ENCODE assay signal across 18 mouse cellular contexts in the genomic region with DNA sequence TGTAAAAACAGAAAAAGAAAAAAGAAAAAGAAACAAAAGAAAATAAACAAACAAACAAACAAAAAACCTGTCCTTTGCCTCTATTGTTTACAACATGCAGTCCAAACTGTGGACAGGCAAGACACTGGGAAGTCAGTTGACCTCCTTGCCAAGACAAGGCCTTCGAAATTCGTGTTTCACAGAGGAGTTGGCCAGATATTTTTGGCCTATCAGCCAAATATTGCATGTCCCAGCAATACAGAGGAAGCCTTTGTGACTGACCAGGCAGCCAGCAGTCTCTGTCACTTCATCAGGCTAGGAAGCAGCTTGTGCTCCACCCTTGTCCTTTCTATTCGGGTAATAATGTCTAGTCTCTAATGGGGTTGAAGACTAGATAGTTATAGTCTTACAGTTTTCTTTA.
DNase-seq lines count a peak whose midpoint lies in the region; ATAC-seq and TF ChIP-seq lines count a peak whose summit lies in the region.
"Had no signal": no experiment of that assay in that cellular context is flagged by ENCODE, and none has a peak within 500 bp of the region (broad histone marks: within the 10 kb centered on the region; RNA-seq: fewer than 3 reads in every experiment).

No protein-coding gene starts in this region.

- no peaks in the 10 kb centered on the region for H3K27me3 ChIP-seq in lung, embryonic 14.5 days (ENCODE audit: insufficient read depth, low read length)
- no peaks in the 10 kb centered on the region for H3K27me3 ChIP-seq in lung, postnatal 0 days (replicated peaks; ENCODE audit: insufficient read depth, low read length)
- H3K27me3 ChIP-seq in midbrain, embryonic 16.5 days (ENCODE audit: control insufficient read depth, insufficient read depth, low read depth, low read length), result no peaks in the 10 kb centered on the region
- H3K27me3 ChIP-seq: CH12.LX; embryonic facial prominence, embryonic 12.5 days; forebrain, embryonic 15.5 days; heart, embryonic 13.5 days; hindbrain, embryonic 15.5 days had no signal

- no peak for TF ChIP-seq EP300 in lung, postnatal 0 days (IDR thresholded peaks at IDR 0.05)

- no peak overlapping the region for H3K9ac ChIP-seq in lung, embryonic 14.5 days
- H3K9ac ChIP-seq in lung, postnatal 0 days (replicated peaks; ENCODE audit: low read depth), result no peak overlapping the region
- H3K9ac ChIP-seq in midbrain, embryonic 16.5 days (ENCODE audit: low read depth, low read length), result no peak overlapping the region
- H3K9ac ChIP-seq: embryonic facial prominence, embryonic 12.5 days; forebrain, embryonic 15.5 days; heart, embryonic 13.5 days; hindbrain, embryonic 15.5 days had no signal

- no peak overlapping the region for H3K4me2 ChIP-seq in lung, embryonic 14.5 days
- no peak overlapping the region for H3K4me2 ChIP-seq in lung, postnatal 0 days (replicated peaks; ENCODE audit: low read depth, low read length)
- H3K4me2 ChIP-seq in midbrain, embryonic 16.5 days (ENCODE audit: low read length), result no peak overlapping the region
- H3K4me2 ChIP-seq: embryonic facial prominence, embryonic 12.5 days; forebrain, embryonic 15.5 days; heart, embryonic 13.5 days; hindbrain, embryonic 15.5 days had no signal

- no peaks in the 10 kb centered on the region for H3K36me3 ChIP-seq in lung, embryonic 14.5 days (ENCODE audit: insufficient read depth)
- no peaks in the 10 kb centered on the region for H3K36me3 ChIP-seq in lung, postnatal 0 days (ENCODE audit: insufficient read depth, low read length)
- H3K36me3 ChIP-seq in midbrain, embryonic 16.5 days (ENCODE audit: control insufficient read depth, insufficient read depth, low read length), result no peaks in the 10 kb centered on the region
- H3K36me3 ChIP-seq: embryonic facial prominence, embryonic 12.5 days; forebrain, embryonic 15.5 days; heart, embryonic 13.5 days; hindbrain, embryonic 10.5 days; hindbrain, embryonic 15.5 days had no signal

- 51% methylated on average over 3 of the region's 3 CpGs for WGBS in lung, embryonic 14.5 days
- WGBS in lung, adult 2 months, result 45% methylated on average over 3 of the region's 3 CpGs
- WGBS in lung, postnatal 0 days, result 47% methylated on average over 3 of the region's 3 CpGs
- 77% methylated on average over 3 of the region's 3 CpGs for WGBS in midbrain, embryonic 16.5 days

- no peak for TF ChIP-seq POLR2A in lung, adult 2 months (IDR thresholded peaks at IDR 0.05; ENCODE audit: borderline replicate concordance, extremely low read depth, low read depth, low read length)

- no peak for TF ChIP-seq CTCF in lung, embryonic 14.5 days (IDR thresholded peaks at IDR 0.05; ENCODE audit: low read depth)
- no peak for TF ChIP-seq CTCF in lung, adult 2 months (IDR thresholded peaks at IDR 0.05; ENCODE audit: insufficient read depth, low read length)
- TF ChIP-seq CTCF in lung, postnatal 0 days (IDR thresholded peaks at IDR 0.05), result no peak

- H3K27ac ChIP-seq in lung, embryonic 14.5 days (ENCODE audit: low read depth), result no peak overlapping the region
- H3K27ac ChIP-seq in lung, postnatal 0 days (ENCODE audit: low read length), result no peak overlapping the region
- H3K27ac ChIP-seq in midbrain, embryonic 16.5 days (ENCODE audit: low read length), result no peak overlapping the region
- H3K27ac ChIP-seq: embryonic facial prominence, embryonic 12.5 days; forebrain, embryonic 15.5 days; heart, embryonic 13.5 days; hindbrain, embryonic 10.5 days; hindbrain, embryonic 15.5 days had no signal

- no peaks in the 10 kb centered on the region for H3K4me1 ChIP-seq in lung, embryonic 14.5 days (ENCODE audit: insufficient read depth)
- no peaks in the 10 kb centered on the region for H3K4me1 ChIP-seq in lung, adult 2 months (ENCODE audit: control insufficient read depth, insufficient read depth, low read length)
- H3K4me1 ChIP-seq in lung, postnatal 0 days (ENCODE audit: insufficient read depth, low read depth, low read length), result no peaks in the 10 kb centered on the region
- no peaks in the 10 kb centered on the region for H3K4me1 ChIP-seq in midbrain, embryonic 16.5 days (ENCODE audit: control insufficient read depth, insufficient read depth, low read length)
- H3K4me1 ChIP-seq: embryonic facial prominence, embryonic 12.5 days; forebrain, embryonic 15.5 days; heart, embryonic 13.5 days; hindbrain, embryonic 10.5 days; hindbrain, embryonic 15.5 days had no signal

- no peak overlapping the region for H3K4me3 ChIP-seq in lung, embryonic 14.5 days (ENCODE audit: low read depth, low read length)
- no peak overlapping the region for H3K4me3 ChIP-seq in lung, adult 2 months (replicated peaks; ENCODE audit: extremely low read depth, low read depth, low read length)
- no peak overlapping the region for H3K4me3 ChIP-seq in lung, postnatal 0 days (ENCODE audit: low read depth, low read length)
- no peak overlapping the region for H3K4me3 ChIP-seq in midbrain, embryonic 16.5 days (ENCODE audit: low read depth, low read length)
- H3K4me3 ChIP-seq: embryonic facial prominence, embryonic 12.5 days; forebrain, embryonic 15.5 days; heart, embryonic 13.5 days; hindbrain, embryonic 10.5 days; hindbrain, embryonic 15.5 days had no signal

- DNase-seq in cerebellum, postnatal 14 days, result peak; percentile 4
- DNase-seq in cerebellum, postnatal 25 days, result no peak
- DNase-seq in lung, embryonic 14.5 days, result peak; percentile 39
- DNase-seq in lung, adult 2 months, result no peak
- peak; percentile 25 for DNase-seq in lung, postnatal 0 days (ENCODE audit: low spot score)
- peak; percentile 10 for DNase-seq in skeletal muscle tissue, adult 2 months (ENCODE audit: low read depth, low spot score)
- DNase-seq: adrenal gland, adult 8-10 months; cerebellum, adult 11-12 months; cerebellum, adult 9-11 months; gastrocnemius, postnatal 14 days had no signal

- ATAC-seq in lung, embryonic 14.5 days (ENCODE audit: insufficient read depth), result no peak
- peak; percentile 28; the same call in 1 of the 2 replicates for ATAC-seq in lung, postnatal 0 days
- no peak for ATAC-seq in midbrain, embryonic 16.5 days
- ATAC-seq: forebrain, embryonic 15.5 days; intestine, embryonic 16.5 days had no signal

- H3K9me3 ChIP-seq in lung, embryonic 14.5 days (ENCODE audit: low read depth, low read length), result no peaks in the 10 kb centered on the region
- no peaks in the 10 kb centered on the region for H3K9me3 ChIP-seq in lung, postnatal 0 days (ENCODE audit: low read length)
- no peaks in the 10 kb centered on the region; the same call in 1 of the 2 replicates for H3K9me3 ChIP-seq in midbrain, embryonic 16.5 days (replicated peaks; ENCODE audit: control insufficient read depth, low read length, poor library complexity, severe bottlenecking)
- H3K9me3 ChIP-seq: embryonic facial prominence, embryonic 12.5 days; forebrain, embryonic 15.5 days; heart, embryonic 13.5 days; hindbrain, embryonic 10.5 days; hindbrain, embryonic 15.5 days had no signal

Comparison
In these comparisons a context has a peak if more than half of its experiments do, and no peak if none do; other contexts are left out.
1. DNase-seq: peak in cerebellum, postnatal 14 days (2 of 2), lung, embryonic 14.5 days (single experiment), lung, postnatal 0 days (single experiment) and skeletal muscle tissue, adult 2 months (single experiment); none in cerebellum, postnatal 25 days (0 of 2) and lung, adult 2 months (single experiment).